Mouse (Mus musculus): ENCODE results near the gene Jdp2.

DNA sequence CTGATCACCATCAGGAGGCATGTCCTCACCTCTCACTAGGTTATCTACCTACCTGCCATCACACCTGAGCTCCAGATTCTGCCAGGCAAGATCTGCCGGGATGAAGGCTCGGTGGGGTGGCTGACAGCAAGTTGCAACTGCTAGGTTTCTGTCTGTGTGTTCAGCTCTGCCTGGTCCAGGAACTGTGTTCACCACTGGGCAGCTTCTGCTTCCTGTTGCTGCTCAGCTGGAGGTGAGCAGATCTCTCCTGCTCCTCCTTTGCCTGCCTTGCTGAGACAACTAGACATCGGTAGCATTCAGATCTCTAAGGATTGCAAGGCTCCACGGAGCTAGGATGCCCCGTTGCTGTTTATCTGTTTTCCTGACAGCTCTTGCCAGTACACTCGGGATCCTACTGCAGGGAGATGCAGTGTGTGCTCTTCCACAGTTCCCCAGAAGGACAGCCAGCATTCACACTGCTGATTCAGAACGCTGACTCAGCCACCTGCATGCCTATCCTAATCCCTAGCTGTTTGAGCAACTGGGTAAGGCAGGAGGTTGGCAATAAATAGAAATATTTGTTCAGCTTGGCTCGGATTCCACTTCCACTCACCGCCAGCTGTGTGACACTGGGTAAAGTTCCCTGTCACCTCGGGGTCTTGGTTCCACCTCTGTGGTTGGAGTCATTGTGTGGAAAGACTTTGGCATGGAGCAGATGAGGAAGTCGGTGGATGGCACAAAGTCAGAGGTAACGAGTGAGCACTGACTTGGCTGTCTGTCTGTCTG is 29.3 kb upstream of the Jdp2 start:
- TF ChIP-seq CTCF (IDR thresholded peaks at IDR 0.05; ENCODE audit: control insufficient read depth, insufficient read depth, low read length) (no peak), POLR2A (IDR thresholded peaks at IDR 0.05; ENCODE audit: borderline replicate concordance, control insufficient read depth, low read depth, low read length) (no peak)

Measured in bone marrow, adult 2 months (tissue).